Mouse (Mus musculus): Measurements from ENCODE around the gene Zfp945. TPM values are rescaled to one million over a fixed set of nuclear protein-coding genes. Genes with fewer than 3 reads are reported as not detected.

Zfp945 gene
- polyA plus RNA-seq, 1 experiment from 2014 or later = 28.4 TPM

DNA sequence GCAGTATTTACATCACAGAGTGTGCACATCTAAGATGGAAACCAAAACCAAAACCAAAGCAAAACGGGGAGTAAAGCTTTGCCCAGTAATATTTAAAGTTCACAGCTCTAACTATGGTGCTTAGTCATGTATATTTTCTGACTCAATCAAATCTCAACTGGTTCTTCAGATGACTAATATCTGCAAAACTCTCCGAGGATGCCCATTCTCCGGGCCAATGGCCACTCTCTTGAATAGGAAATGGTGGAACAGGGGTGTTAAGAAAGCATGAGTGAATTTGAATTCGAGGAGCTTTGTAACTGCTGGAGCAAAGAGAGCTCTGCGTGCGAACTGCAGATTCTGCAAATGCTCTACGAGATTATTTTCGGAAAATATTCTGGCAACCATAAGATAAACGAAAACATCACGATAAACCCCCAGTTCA, 501 bp downstream of the Zfp945 start:
- peak overlapping the region; percentile 97 for H3K27ac ChIP-seq (ENCODE audit: low read length)
- H3K9me3 ChIP-seq (ENCODE audit: low read length) = no peaks in the 10 kb centered on the region
- peak overlapping the region; percentile 82 for H3K4me3 ChIP-seq (ENCODE audit: low read depth, low read length)
- H3K27me3 ChIP-seq (replicated peaks; ENCODE audit: insufficient read depth, low read length) = no peaks in the 10 kb centered on the region
- ATAC-seq (peak; percentile 38), DNase-seq (ENCODE audit: low spot score) (peak; percentile 55)
- peak overlapping the region; percentile 84 for H3K9ac ChIP-seq (replicated peaks; ENCODE audit: low read depth)
- peaks cover 3% of the 10 kb centered on the region; the same call in 1 of the 2 replicates for H3K4me1 ChIP-seq (ENCODE audit: insufficient read depth, low read depth, low read length)
- H3K36me3 ChIP-seq (ENCODE audit: insufficient read depth, low read length) = no peaks in the 10 kb centered on the region
- peak overlapping the region; percentile 56 for H3K4me2 ChIP-seq (replicated peaks; ENCODE audit: low read depth, low read length)
- 0% methylated on average over 10 of the region's 10 CpGs for WGBS
- TF ChIP-seq CTCF (IDR thresholded peaks at IDR 0.05) (no peak), EP300 (IDR thresholded peaks at IDR 0.05) (no peak)

DNA sequence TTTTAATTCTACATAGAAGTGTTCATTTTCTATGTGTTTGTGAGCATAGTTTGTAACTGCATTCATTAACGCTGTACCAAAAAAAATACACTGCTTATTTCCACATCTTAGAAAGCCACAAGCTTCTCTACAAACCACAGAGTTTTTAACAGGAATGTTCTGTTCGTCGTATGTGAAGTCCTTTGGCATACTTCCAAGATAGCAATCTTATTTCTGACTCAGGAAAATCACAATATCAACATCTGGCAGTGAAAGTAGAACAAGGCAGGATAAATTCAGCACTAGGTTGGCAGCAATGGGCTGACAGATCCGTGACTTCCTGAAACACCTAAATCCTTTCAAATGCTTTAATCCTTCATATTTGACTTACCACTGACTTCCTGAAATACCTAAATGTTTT, 45.8 kb downstream of the Zfp945 start:
- no peak overlapping the region for H3K4me3 ChIP-seq (ENCODE audit: low read depth, low read length)
- no peaks in the 10 kb centered on the region for H3K27me3 ChIP-seq (replicated peaks; ENCODE audit: insufficient read depth, low read length)
- ATAC-seq (no peak), DNase-seq (ENCODE audit: low spot score) (no peak)
- no peak overlapping the region for H3K27ac ChIP-seq (ENCODE audit: low read length)
- H3K4me1 ChIP-seq (ENCODE audit: insufficient read depth, low read depth, low read length) = no peaks in the 10 kb centered on the region
- no peaks in the 10 kb centered on the region for H3K9me3 ChIP-seq (ENCODE audit: low read length)
- no peaks in the 10 kb centered on the region for H3K36me3 ChIP-seq (ENCODE audit: insufficient read depth, low read length)
- TF ChIP-seq EP300 (IDR thresholded peaks at IDR 0.05) = no peak
- TF ChIP-seq CTCF (IDR thresholded peaks at IDR 0.05) = no peak
- H3K9ac ChIP-seq (replicated peaks; ENCODE audit: low read depth) = no peak overlapping the region
- no peak overlapping the region for H3K4me2 ChIP-seq (replicated peaks; ENCODE audit: low read depth, low read length)
- WGBS = 32% methylated on average over 4 of the region's 4 CpGs

DNA sequence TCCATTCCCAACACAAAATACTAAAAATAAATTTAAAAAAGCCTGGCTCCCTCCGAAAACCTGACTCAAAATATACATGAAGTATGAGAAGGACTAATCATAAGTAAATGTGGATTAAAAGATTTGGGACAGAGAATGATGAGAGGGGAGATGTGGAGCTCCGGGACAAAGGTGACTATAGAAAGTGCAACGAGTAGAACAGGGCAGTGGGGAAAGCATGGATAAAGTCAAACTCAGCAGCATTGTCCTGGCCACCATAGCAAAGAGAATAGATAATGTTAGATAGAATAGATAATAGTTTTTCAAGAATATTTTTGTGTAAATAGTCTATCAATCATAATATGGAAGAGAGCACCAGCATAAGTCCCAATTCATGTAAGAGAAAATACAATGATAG, 48.7 kb downstream of the Zfp945 start:
- ATAC-seq = no peak
- DNase-seq (ENCODE audit: low spot score) = no peak
- H3K4me3 ChIP-seq (ENCODE audit: low read depth, low read length) = peak overlapping the region; percentile 63
- no peak overlapping the region for H3K27ac ChIP-seq (ENCODE audit: low read length)
- no peak overlapping the region for H3K9ac ChIP-seq (replicated peaks; ENCODE audit: low read depth)
- no peaks in the 10 kb centered on the region for H3K9me3 ChIP-seq (ENCODE audit: low read length)
- no peaks in the 10 kb centered on the region for H3K4me1 ChIP-seq (ENCODE audit: insufficient read depth, low read depth, low read length)
- H3K36me3 ChIP-seq (ENCODE audit: insufficient read depth, low read length) = no peaks in the 10 kb centered on the region
- peak overlapping the region; percentile 54 for H3K4me2 ChIP-seq (replicated peaks; ENCODE audit: low read depth, low read length)
- no peaks in the 10 kb centered on the region for H3K27me3 ChIP-seq (replicated peaks; ENCODE audit: insufficient read depth, low read length)
- 66% methylated on average over 3 of the region's 3 CpGs for WGBS
- TF ChIP-seq EP300 (IDR thresholded peaks at IDR 0.05) = no peak
- TF ChIP-seq CTCF (IDR thresholded peaks at IDR 0.05) = no peak

DNA sequence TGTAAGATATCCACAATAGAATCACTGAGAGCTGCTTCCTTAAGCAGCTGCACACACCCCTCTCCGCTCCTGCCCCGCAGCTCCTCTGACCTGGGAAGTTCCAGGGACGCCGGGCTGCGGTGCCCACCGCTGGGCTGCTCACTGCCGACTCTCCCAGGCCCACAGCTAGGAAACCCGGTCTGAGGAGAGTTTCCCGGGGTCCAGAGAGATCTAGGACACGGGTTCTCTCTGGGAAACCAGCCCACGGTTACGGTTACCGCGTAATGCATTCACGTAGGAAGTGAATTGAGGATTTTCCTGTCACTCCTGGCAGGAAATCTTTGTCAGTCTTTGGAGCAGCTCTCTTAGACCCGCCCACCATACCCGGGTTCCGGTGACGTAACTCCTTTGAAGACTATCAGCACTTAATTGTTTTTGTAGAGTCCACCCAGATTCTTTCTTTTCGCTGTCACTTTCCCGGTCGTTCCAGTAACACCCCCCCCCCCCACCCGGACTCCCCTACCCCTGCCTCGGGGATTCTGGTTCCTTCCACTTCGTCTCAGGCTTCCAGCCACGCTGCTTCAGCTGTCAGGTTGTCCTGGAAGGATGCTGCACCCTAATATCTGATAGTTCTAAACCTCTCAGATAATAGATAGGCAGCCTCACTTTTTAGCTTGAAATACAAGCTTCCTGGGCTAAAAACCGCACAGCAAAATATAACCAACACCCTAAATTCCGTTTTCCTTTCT, 49.3 kb downstream of the Zfp945 start:
- WGBS = 1% methylated on average over 28 of the region's 28 CpGs
- Histone ChIP-seq H3K36me3 (ENCODE audit: insufficient read depth, low read length) (no peaks in the 10 kb centered on the region), H3K27me3 (replicated peaks; ENCODE audit: insufficient read depth, low read length) (no peaks in the 10 kb centered on the region), H3K4me2 (replicated peaks; ENCODE audit: low read depth, low read length) (peak overlapping the region; percentile 54), H3K9me3 (ENCODE audit: low read length) (no peaks in the 10 kb centered on the region), H3K27ac (ENCODE audit: low read length) (peak overlapping the region; percentile 82), H3K9ac (replicated peaks; ENCODE audit: low read depth) (peak overlapping the region; percentile 79), H3K4me3 (ENCODE audit: low read depth, low read length) (peak overlapping the region; percentile 63), H3K4me1 (ENCODE audit: insufficient read depth, low read depth, low read length) (no peaks in the 10 kb centered on the region)
- ATAC-seq (peak; percentile 96), DNase-seq (ENCODE audit: low spot score) (peak; percentile 91)
- no peak for TF ChIP-seq CTCF (IDR thresholded peaks at IDR 0.05)
- peak; percentile 18; the same call in 1 of the 2 replicates for TF ChIP-seq EP300 (IDR thresholded peaks at IDR 0.05)

DNA sequence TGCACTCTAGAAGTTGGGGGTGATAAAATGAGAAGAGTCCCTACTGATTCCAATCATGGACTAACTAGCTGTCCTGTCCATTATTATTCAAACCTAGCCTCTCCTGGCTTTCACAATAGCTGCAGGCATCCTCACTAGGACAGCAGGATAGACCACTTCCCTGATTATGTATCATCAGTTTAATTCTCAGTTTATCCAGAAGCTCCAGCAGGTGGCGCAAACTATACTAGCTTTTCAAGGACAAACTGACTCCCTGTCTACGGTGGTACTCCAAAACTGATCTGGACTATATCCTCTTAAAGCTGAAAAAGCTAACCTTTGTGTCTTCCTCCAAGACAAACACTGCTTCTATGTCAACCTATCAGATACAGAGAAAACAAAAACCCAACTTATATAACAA, 67.2 kb downstream of the Zfp945 start:
- Histone ChIP-seq H3K36me3 (ENCODE audit: insufficient read depth, low read length) (no peaks in the 10 kb centered on the region), H3K27ac (ENCODE audit: low read length) (no peak overlapping the region), H3K4me3 (ENCODE audit: low read depth, low read length) (no peak overlapping the region), H3K9ac (replicated peaks; ENCODE audit: low read depth) (no peak overlapping the region), H3K4me1 (ENCODE audit: insufficient read depth, low read depth, low read length) (no peaks in the 10 kb centered on the region), H3K4me2 (replicated peaks; ENCODE audit: low read depth, low read length) (no peak overlapping the region), H3K27me3 (replicated peaks; ENCODE audit: insufficient read depth, low read length) (no peaks in the 10 kb centered on the region), H3K9me3 (ENCODE audit: low read length) (no peaks in the 10 kb centered on the region)
- DNase-seq (ENCODE audit: low spot score) (peak; percentile 12), ATAC-seq (no peak)
- TF ChIP-seq CTCF (IDR thresholded peaks at IDR 0.05) (peak; percentile 33), EP300 (IDR thresholded peaks at IDR 0.05) (no peak)
- 69% methylated on average over 2 of the region's 2 CpGs for WGBS

Other genes starting within 250 kb of the Zfp945 start
- gene Vmn2r113, start 75.8 kb upstream of the Zfp945 start, polyA plus RNA-seq (2015; fragmentation: Nextera tagmentation; extraction: Ambion mirVana) = not detected in 2 replicates
- gene Vmn2r-ps130, start 194.0 kb upstream of the Zfp945 start, polyA plus RNA-seq (2015; fragmentation: Nextera tagmentation; extraction: Ambion mirVana) = not detected in 2 replicates

All from lung, postnatal 0 days (tissue).